Mouse (Mus musculus) MEL (cell line): Measurements from ENCODE around the gene Gm17078.
"Not testable (repeated sequence)": the region's sequence is repeated elsewhere in the genome, so short reads cannot be mapped to it uniquely, and the experiment has no call there.

Experiments used
- CTCF ChIP-seq, 3 experiments: IDR thresholded peaks in 2 of 3; conservative IDR thresholded peaks in 1 of 3; 2 replicates each; pipeline ENCODE4 v1.5.1; 2011 to 2012; ENCODE audit warnings: low read length in 3 of 3, low read depth in 2 of 3, mild to moderate bottlenecking in 2 of 3, improper control_type of control experiment in 1 of 3, inconsistent platforms in 1 of 3, mixed read lengths in 1 of 3, moderate library complexity in 1 of 3; ENCODE audit not compliant: control insufficient read depth in 1 of 3, insufficient read depth in 1 of 3, poor library complexity in 1 of 3, severe bottlenecking in 1 of 3
- EP300 ChIP-seq, 2 experiments: IDR thresholded peaks; 2 replicates each; pipeline ENCODE4 v1.6.1; 2011; ENCODE audit warnings: improper control_type of control experiment in 2 of 2, low read length in 2 of 2, low read depth in 1 of 2, mild to moderate bottlenecking in 1 of 2
- MAFK ChIP-seq: IDR thresholded peaks from 2 replicates; pipeline ENCODE4 v1.6.1; 2011; ENCODE audit warnings: low read depth, mild to moderate bottlenecking, low read length, improper control_type of control experiment, borderline replicate concordance
- POLR2A ChIP-seq, 2 experiments: IDR thresholded peaks; 2 replicates each; pipeline ENCODE4 v1.6.1; 2011 to 2012; ENCODE audit warnings: low read length in 2 of 2, mild to moderate bottlenecking in 2 of 2, control low read depth in 1 of 2, improper control_type of control experiment in 1 of 2, low read depth in 1 of 2, moderate library complexity in 1 of 2; ENCODE audit not compliant: control insufficient read depth in 1 of 2, insufficient read depth in 1 of 2, poor library complexity in 1 of 2
- POLR2AphosphoS5 ChIP-seq: IDR thresholded peaks from 2 replicates; pipeline ENCODE4 v1.6.1; 2012; ENCODE audit warnings: low read depth, borderline replicate concordance, mild to moderate bottlenecking, inconsistent platforms, low read length, moderate library complexity, mixed read lengths
- RAD21 ChIP-seq: IDR thresholded peaks from 2 replicates; pipeline ENCODE4 v1.6.1; 2011; ENCODE audit warnings: mild to moderate bottlenecking, low read depth, low read length, improper control_type of control experiment
- TCF12 ChIP-seq: IDR thresholded peaks from 2 replicates; pipeline ENCODE4 v1.6.1; 2014; ENCODE audit warnings: low read depth, mild to moderate bottlenecking, inconsistent platforms, low read length, improper control_type of control experiment, moderate library complexity
- USF1 ChIP-seq: IDR thresholded peaks from 2 replicates; pipeline ENCODE4 v1.6.1; 2014; ENCODE audit warnings: low read depth, mild to moderate bottlenecking, inconsistent platforms, low read length, improper control_type of control experiment, moderate library complexity
- ZMIZ1 ChIP-seq: IDR thresholded peaks from 2 replicates; pipeline ENCODE4 v1.6.1; 2012; ENCODE audit warnings: low read depth, mild to moderate bottlenecking, inconsistent platforms, low read length, improper control_type of control experiment, moderate library complexity

DNA sequence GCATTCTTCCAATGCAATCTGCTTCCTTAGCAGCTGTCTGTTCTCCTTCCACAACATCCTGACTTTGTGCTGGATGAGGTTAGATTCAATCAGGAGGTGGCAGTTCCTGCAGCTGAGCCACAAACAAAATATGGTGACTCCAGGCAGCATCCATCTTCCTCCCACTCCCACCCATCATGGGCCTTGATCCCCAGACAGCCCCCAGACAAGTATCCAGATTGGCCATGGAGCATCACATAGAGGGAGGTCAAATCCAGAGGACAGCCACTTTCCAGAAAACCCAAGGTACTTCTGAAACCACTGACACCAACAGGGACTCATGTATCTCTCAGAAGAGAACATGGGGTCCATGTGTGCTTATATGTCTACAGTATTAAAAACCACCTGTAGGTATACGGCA lies 21.3 kb upstream of the Gm17078 start:
- not testable (repeated sequence) for TF ChIP-seq MAFK; ZMIZ1; POLR2AphosphoS5; CTCF (IDR thresholded peaks at IDR 0.05 in 2 of 3, conservative IDR thresholded peaks at IDR 0.05 in 1 of 3; ENCODE audit: control insufficient read depth in 1 of 3, insufficient read depth in 1 of 3, low read depth in 2 of 3, low read length in 3 of 3, poor library complexity in 1 of 3, severe bottlenecking in 1 of 3); RAD21; POLR2A (IDR thresholded peaks at IDR 0.05; ENCODE audit: control insufficient read depth in 1 of 2, insufficient read depth in 1 of 2, low read depth in 1 of 2, low read length in 2 of 2, poor library complexity in 1 of 2); TCF12; EP300 (IDR thresholded peaks at IDR 0.05; ENCODE audit: low read depth in 1 of 2, low read length in 2 of 2); USF1
